Mouse (Mus musculus) layer of hippocampus, adult 9-11 months (tissue): ENCODE results near the gene Ccer2.
A peak's percentile ranks its signal among the peaks of the same experiment; 100 is the strongest.

Experiments
- DNase-seq: peaks from one replicate; pipeline ENCODE4 v3.0.0; 2022

The Ccer2 gene

GRCm38 (mm10) chr7:28758623-28759022 lies 2.6 kb downstream of the Ccer2 start:
- no peak for DNase-seq

- no peak for DNase-seq
These were observed 5.9 kb downstream of the Ccer2 start for GRCm38 (mm10) chr7:28761907-28762306.

- no peak for DNase-seq
These were observed 9.2 kb downstream of the Ccer2 start for GRCm38 (mm10) chr7:28765211-28765610.

- DNase-seq: peak; percentile 99
These were observed 10.4 kb downstream of the Ccer2 start, which contains the start of gene Sirt2 for GRCm38 (mm10) chr7:28766173-28766879. Sirt2 (plus strand) TSS chr7:28766735.

GRCm38 (mm10) chr7:28766910-28767309 lies 10.9 kb downstream of the Ccer2 start:
- DNase-seq: no peak

GRCm38 (mm10) chr7:28767462-28767965 lies 11.5 kb downstream of the Ccer2 start, which contains the start of gene Nfkbib:
Nfkbib (minus strand) TSS chr7:28767512.
- no peak for DNase-seq

GRCm38 (mm10) chr7:28769414-28769958 lies 13.5 kb downstream of the Ccer2 start:
- no peak for DNase-seq

- DNase-seq: no peak
These were observed 14.3 kb downstream of the Ccer2 start for GRCm38 (mm10) chr7:28770309-28770708.

- DNase-seq: no peak
These were observed 15.9 kb downstream of the Ccer2 start for GRCm38 (mm10) chr7:28771867-28772266.

GRCm38 (mm10) chr7:28773163-28773562 lies 17.2 kb downstream of the Ccer2 start:
- no peak for DNase-seq

- DNase-seq: peak; percentile 68
These were observed 18.2 kb downstream of the Ccer2 start for GRCm38 (mm10) chr7:28774164-28774563.

- DNase-seq: no peak
These were observed 19.2 kb downstream of the Ccer2 start for GRCm38 (mm10) chr7:28775129-28775528.

- no peak for DNase-seq
These were observed 22.9 kb downstream of the Ccer2 start for GRCm38 (mm10) chr7:28778825-28779224.

- peak; percentile 88 for DNase-seq
These were observed 24.2 kb downstream of the Ccer2 start for GRCm38 (mm10) chr7:28780067-28780658.

- no peak for DNase-seq
These were observed 24.9 kb downstream of the Ccer2 start for GRCm38 (mm10) chr7:28780857-28781256.

GRCm38 (mm10) chr7:28781261-28781663 lies 25.3 kb downstream of the Ccer2 start:
- no peak for DNase-seq

GRCm38 (mm10) chr7:28785161-28785560 lies 29.2 kb downstream of the Ccer2 start:
- no peak for DNase-seq

- no peak for DNase-seq
These were observed 31.9 kb downstream of the Ccer2 start for GRCm38 (mm10) chr7:28787884-28788283.

- DNase-seq: no peak
These were observed 32.6 kb downstream of the Ccer2 start, which contains the start of gene Rinl for GRCm38 (mm10) chr7:28788307-28789195. Rinl (plus strand) TSS chr7:28788969.

- DNase-seq: no peak
These were observed 33.3 kb downstream of the Ccer2 start for GRCm38 (mm10) chr7:28789235-28789634.

- DNase-seq: no peak
These were observed 34.3 kb downstream of the Ccer2 start for GRCm38 (mm10) chr7:28790066-28790806.

GRCm38 (mm10) chr7:28791706-28792105 lies 35.7 kb downstream of the Ccer2 start:
- no peak for DNase-seq
